Mouse (Mus musculus): Measurements from ENCODE around the gene Reln.
A peak's percentile ranks its signal among the peaks of the same experiment; 100 is the strongest.

Reln gene

GRCm38 (mm10) chr5:22003858-22004257 lies 340.6 kb downstream of the Reln start:
- DNase-seq (ENCODE audit: low read depth): no peak

- DNase-seq (ENCODE audit: low read depth): no peak
Observed at GRCm38 (mm10) chr5:21987711-21988110, 356.8 kb downstream of the Reln start.

GRCm38 (mm10) chr5:21986311-21986710 lies 358.2 kb downstream of the Reln start:
- DNase-seq (ENCODE audit: low read depth): peak; percentile 26

- no peak for DNase-seq (ENCODE audit: low read depth)
Observed at GRCm38 (mm10) chr5:21983021-21983667, 361.4 kb downstream of the Reln start.

- no peak for DNase-seq (ENCODE audit: low read depth)
Observed at GRCm38 (mm10) chr5:21981216-21981615, 363.3 kb downstream of the Reln start.

GRCm38 (mm10) chr5:21980544-21980943 lies 364.0 kb downstream of the Reln start:
- DNase-seq (ENCODE audit: low read depth): no peak

GRCm38 (mm10) chr5:21973266-21974010 lies 371.1 kb downstream of the Reln start:
- DNase-seq (ENCODE audit: low read depth): no peak

- no peak for DNase-seq (ENCODE audit: low read depth)
Observed at GRCm38 (mm10) chr5:21961796-21962195, 382.7 kb downstream of the Reln start.

- no peak for DNase-seq (ENCODE audit: low read depth)
Observed at GRCm38 (mm10) chr5:21960151-21960550, 384.4 kb downstream of the Reln start.

GRCm38 (mm10) chr5:21957586-21957985 lies 386.9 kb downstream of the Reln start:
- DNase-seq (ENCODE audit: low read depth): no peak

- DNase-seq (ENCODE audit: low read depth): no peak
Observed at GRCm38 (mm10) chr5:21957061-21957460, 387.4 kb downstream of the Reln start.

- DNase-seq (ENCODE audit: low read depth): no peak
Observed at GRCm38 (mm10) chr5:21949507-21949897, 395.0 kb downstream of the Reln start.

GRCm38 (mm10) chr5:21948736-21949506 lies 395.6 kb downstream of the Reln start:
- DNase-seq (ENCODE audit: low read depth): no peak

- DNase-seq (ENCODE audit: low read depth): no peak
Observed at GRCm38 (mm10) chr5:21947610-21948381, 396.7 kb downstream of the Reln start.

- no peak for DNase-seq (ENCODE audit: low read depth)
Observed at GRCm38 (mm10) chr5:21944579-21944978, 399.9 kb downstream of the Reln start.

GRCm38 (mm10) chr5:21939405-21939804 lies 405.1 kb downstream of the Reln start:
- no peak for DNase-seq (ENCODE audit: low read depth)

GRCm38 (mm10) chr5:21938138-21938537 lies 406.4 kb downstream of the Reln start:
- DNase-seq (ENCODE audit: low read depth): no peak

GRCm38 (mm10) chr5:21936627-21937026 lies 407.9 kb downstream of the Reln start:
- DNase-seq (ENCODE audit: low read depth): no peak

- no peak for DNase-seq (ENCODE audit: low read depth)
Observed at GRCm38 (mm10) chr5:21936096-21936495, 408.4 kb downstream of the Reln start.

GRCm38 (mm10) chr5:21934811-21935396 lies 409.6 kb downstream of the Reln start:
- DNase-seq (ENCODE audit: low read depth): no peak

- no peak for DNase-seq (ENCODE audit: low read depth)
Observed at GRCm38 (mm10) chr5:21934173-21934698, 410.3 kb downstream of the Reln start.
